Mouse (Mus musculus): Measurements from ENCODE around the gene Gstm6. TPM values are rescaled to one million over a fixed set of nuclear protein-coding genes. Genes with fewer than 3 reads are reported as not detected.

The Gstm6 gene
- polyA plus RNA-seq, 1 experiment: not detected

Other genes starting within 250 kb of the Gstm6 start
- 109 and 279 TPM in 2 replicates for gene Ahcyl1, start 247.2 kb downstream of the Gstm6 start, polyA plus RNA-seq (2012; ENCODE audit: insufficient read depth, insufficient read length, low replicate concordance, missing spikeins)
- not detected in 2 replicates for gene Csf1, start 183.3 kb downstream of the Gstm6 start, polyA plus RNA-seq (2012; ENCODE audit: insufficient read depth, insufficient read length, low replicate concordance, missing spikeins)
- not detected in 2 replicates for gene Eps8l3, start 66.5 kb downstream of the Gstm6 start, polyA plus RNA-seq (2012; ENCODE audit: insufficient read depth, insufficient read length, low replicate concordance, missing spikeins)
- gene Gstm5, start 47.9 kb downstream of the Gstm6 start, polyA plus RNA-seq (2012; ENCODE audit: insufficient read depth, insufficient read length, low replicate concordance, missing spikeins): not detected in 2 replicates
- gene Gstm7, start 11.9 kb downstream of the Gstm6 start, polyA plus RNA-seq (2012; ENCODE audit: insufficient read depth, insufficient read length, low replicate concordance, missing spikeins): not detected in 2 replicates
- not detected in 2 replicates for gene Gstm3, start 25.5 kb upstream of the Gstm6 start, polyA plus RNA-seq (2012; ENCODE audit: insufficient read depth, insufficient read length, low replicate concordance, missing spikeins)
- not detected in 2 replicates for gene Gstm2, start 42.7 kb upstream of the Gstm6 start, polyA plus RNA-seq (2012; ENCODE audit: insufficient read depth, insufficient read length, low replicate concordance, missing spikeins)
- gene Gstm1, start 74.2 kb upstream of the Gstm6 start, polyA plus RNA-seq (2012; ENCODE audit: insufficient read depth, insufficient read length, low replicate concordance, missing spikeins): not detected in 2 replicates
- not detected in 2 replicates for gene Gstm4, start 101.1 kb upstream of the Gstm6 start, polyA plus RNA-seq (2012; ENCODE audit: insufficient read depth, insufficient read length, low replicate concordance, missing spikeins)
- gene Ampd2, start 142.9 kb upstream of the Gstm6 start, polyA plus RNA-seq (2012; ENCODE audit: insufficient read depth, insufficient read length, low replicate concordance, missing spikeins): not detected in 2 replicates
- not detected in 2 replicates for gene Gnat2, start 149.0 kb upstream of the Gstm6 start, polyA plus RNA-seq (2012; ENCODE audit: insufficient read depth, insufficient read length, low replicate concordance, missing spikeins)
- gene Gnai3, start 202.4 kb upstream of the Gstm6 start, polyA plus RNA-seq (2012; ENCODE audit: insufficient read depth, insufficient read length, low replicate concordance, missing spikeins): not detected in 2 replicates
- not detected in 2 replicates for gene Gpr61, start 211.1 kb upstream of the Gstm6 start, polyA plus RNA-seq (2012; ENCODE audit: insufficient read depth, insufficient read length, low replicate concordance, missing spikeins)
- gene Amigo1, start 242.6 kb upstream of the Gstm6 start, polyA plus RNA-seq (2012; ENCODE audit: insufficient read depth, insufficient read length, low replicate concordance, missing spikeins): 177 and 487 TPM in 2 replicates

Measured in olfactory bulb, adult 2 months (tissue).